Mouse (Mus musculus) cortical plate, adult 2 months (tissue): ENCODE measurements at regions not wholly inside any gene's neighbourhood (a gene's known extent, or its start where the extent isn't known, plus 50 kb on each side); places are given as distances from the start of the nearest gene placed in this dataset.

ENCODE experiments used
- H3K27ac ChIP-seq: fragments of 200-500 bp; 2 replicates; pipeline ENCODE4 v1.5.1; 2012; ENCODE audit warnings: low read length, control low read depth, inconsistent platforms; ENCODE audit not compliant: insufficient read depth
- H3K4me1 ChIP-seq: fragments of 200-500 bp; 2 replicates; pipeline ENCODE4 v1.6.1; 2011; ENCODE audit warnings: low read length; ENCODE audit not compliant: control insufficient read depth, insufficient read depth
- H3K4me3 ChIP-seq: fragments of 200-500 bp; 2 replicates; pipeline ENCODE4 v1.5.1; 2011; ENCODE audit warnings: mild to moderate bottlenecking, low read length, control low read depth; ENCODE audit not compliant: insufficient read depth
- CTCF ChIP-seq: fragments of 200-500 bp; IDR thresholded peaks from 2 replicates; pipeline ENCODE4 v1.5.1; 2011; ENCODE audit warnings: mild to moderate bottlenecking, control low read depth, low read length; ENCODE audit not compliant: insufficient read depth; ENCODE audit errors: extremely low read depth
- POLR2A ChIP-seq: fragments of 200-500 bp; IDR thresholded peaks from 2 replicates; pipeline ENCODE4 v1.6.1; 2011; ENCODE audit warnings: mild to moderate bottlenecking, low read length, control low read depth; ENCODE audit not compliant: insufficient read depth; ENCODE audit errors: extremely low read depth

DNA sequence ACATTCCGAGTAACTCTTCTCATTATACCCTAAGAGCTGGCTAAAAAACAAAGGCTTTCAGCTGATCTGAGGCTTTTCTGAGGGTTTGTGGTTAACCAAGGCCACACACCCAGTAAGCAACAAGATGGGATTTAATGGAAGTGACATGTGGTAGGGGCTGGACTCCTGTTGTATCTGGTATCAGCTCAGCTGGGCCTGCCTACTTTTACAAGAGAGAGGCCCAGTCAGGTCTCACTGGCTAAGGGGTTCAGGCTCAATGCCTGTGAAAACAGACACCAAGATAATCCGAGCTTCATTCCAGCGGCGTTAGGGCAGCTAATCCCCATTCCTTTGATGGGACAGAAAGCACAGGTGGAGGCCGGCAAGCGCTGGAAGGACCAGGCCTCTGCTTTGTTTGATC is 116.4 kb downstream of the Cd24a start:
- Histone ChIP-seq H3K27ac (no peak overlapping the region), H3K4me3 (no peak overlapping the region), H3K4me1 (no peaks in the 10 kb centered on the region)
- TF ChIP-seq CTCF: no peak
- TF ChIP-seq POLR2A: no peak

DNA sequence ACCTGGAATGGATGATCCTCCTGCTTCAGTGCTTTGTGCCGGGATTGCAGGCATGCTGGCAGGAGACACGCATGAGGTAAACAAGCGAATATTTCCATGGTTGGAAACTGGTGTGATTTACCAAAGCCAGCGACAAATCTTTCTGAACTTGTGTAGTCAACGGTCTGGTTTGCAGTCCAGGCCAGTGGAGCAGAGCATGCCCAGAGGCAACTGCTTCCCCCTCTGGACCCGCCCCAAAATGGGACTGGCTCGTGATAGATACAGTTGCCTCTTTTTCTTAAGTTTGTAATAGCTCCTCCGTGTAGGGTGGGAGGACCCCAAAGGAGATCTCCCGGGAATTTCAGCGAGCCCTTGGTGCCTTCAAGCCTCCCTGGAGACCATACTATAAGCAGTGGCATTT is 117.4 kb downstream of the Cd24a start:
- H3K4me1 ChIP-seq: no peaks in the 10 kb centered on the region
- H3K4me3 ChIP-seq: no peak overlapping the region
- no peak overlapping the region for H3K27ac ChIP-seq
- TF ChIP-seq POLR2A (no peak), CTCF (no peak)

DNA sequence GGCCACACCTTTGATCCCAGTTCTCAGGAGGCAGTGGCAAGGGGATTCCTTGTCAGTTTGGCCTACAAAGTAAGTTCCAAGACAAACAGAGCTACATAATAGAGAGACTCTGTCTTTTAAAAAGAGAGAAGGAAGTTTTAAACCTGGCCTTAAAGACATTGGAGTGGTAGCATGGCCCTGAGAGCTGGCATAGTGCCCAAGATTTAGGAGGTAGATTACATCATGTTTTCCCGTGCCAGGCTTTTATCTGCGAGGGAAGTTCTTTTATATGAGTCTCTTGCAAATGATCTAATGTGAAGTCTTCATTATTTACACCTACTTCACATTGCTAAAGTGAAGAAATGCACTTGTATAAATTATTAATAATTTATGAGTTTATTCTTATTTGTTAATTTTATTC is 119.8 kb downstream of the Cd24a start:
- no peak overlapping the region for H3K4me3 ChIP-seq
- H3K27ac ChIP-seq: no peak overlapping the region
- TF ChIP-seq POLR2A (no peak), CTCF (no peak)
- no peaks in the 10 kb centered on the region for H3K4me1 ChIP-seq

DNA sequence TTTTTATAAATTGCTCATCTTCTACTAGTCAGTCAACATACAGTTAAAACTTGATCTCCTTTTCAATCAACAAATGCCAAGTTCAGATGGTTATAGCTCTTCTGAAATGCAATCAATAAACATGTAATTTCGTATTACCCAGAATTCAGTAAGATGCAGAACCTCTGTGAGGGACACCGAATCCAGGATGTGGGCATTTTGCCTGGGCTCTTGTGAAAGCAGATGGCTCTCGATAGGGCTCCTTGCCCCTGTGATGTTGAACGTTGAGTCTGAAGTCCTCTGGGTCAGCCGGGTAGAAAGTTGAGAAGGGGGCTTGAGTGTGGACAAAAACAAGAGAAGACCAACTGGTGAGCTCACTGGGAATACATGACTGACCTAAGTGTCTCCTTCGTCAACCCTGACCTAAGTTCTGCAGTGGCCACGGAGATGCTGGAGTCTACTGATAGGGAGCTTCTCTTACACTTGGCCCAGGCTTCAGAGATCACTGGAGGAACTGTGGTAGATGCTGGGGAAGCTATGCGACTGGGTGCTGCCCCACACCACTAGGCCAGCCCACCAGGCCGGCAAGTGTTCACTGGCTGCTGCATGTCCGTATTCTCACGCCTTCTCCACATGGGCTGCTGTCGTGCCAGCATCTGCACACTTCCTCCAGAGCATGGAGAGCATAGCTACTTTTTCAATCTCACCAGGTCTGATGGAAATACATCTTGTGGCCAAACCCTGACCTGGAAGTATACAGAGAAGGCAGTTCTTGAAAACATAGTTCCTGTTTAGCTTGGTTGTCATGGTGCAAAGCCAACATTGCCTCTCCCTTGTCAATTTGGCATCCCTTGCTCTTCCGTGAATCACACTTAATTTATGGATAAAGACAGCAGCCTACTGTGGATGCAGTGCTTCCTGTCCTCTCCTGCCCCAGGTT is 122.5 kb downstream of the Cd24a start:
- Histone ChIP-seq H3K4me1 (no peaks in the 10 kb centered on the region), H3K4me3 (no peak overlapping the region), H3K27ac (no peak overlapping the region)
- no peak for TF ChIP-seq POLR2A
- no peak for TF ChIP-seq CTCF

DNA sequence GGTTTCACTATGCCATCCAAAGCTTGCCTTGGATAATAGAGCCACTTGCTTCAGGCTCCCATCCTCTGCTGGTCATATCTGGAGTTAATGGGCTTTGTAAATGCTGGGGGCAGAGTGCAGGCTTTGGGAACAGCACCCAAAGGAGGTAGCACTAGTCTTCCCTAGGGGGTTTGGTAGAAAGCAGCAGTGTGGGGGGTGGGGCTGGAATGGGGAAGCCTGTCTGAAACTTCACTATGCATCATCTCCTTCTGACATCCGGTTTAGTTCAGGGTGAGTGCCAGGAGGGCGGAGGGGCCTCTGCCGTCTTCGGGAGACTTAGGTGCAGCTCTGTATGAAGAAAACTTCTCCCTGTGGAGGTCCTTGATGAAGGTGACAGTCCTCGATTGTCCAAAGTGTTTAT is 124.8 kb downstream of the Cd24a start:
- no peak for TF ChIP-seq CTCF
- no peak for TF ChIP-seq POLR2A
- Histone ChIP-seq H3K4me1 (no peaks in the 10 kb centered on the region), H3K27ac (no peak overlapping the region), H3K4me3 (no peak overlapping the region)

DNA sequence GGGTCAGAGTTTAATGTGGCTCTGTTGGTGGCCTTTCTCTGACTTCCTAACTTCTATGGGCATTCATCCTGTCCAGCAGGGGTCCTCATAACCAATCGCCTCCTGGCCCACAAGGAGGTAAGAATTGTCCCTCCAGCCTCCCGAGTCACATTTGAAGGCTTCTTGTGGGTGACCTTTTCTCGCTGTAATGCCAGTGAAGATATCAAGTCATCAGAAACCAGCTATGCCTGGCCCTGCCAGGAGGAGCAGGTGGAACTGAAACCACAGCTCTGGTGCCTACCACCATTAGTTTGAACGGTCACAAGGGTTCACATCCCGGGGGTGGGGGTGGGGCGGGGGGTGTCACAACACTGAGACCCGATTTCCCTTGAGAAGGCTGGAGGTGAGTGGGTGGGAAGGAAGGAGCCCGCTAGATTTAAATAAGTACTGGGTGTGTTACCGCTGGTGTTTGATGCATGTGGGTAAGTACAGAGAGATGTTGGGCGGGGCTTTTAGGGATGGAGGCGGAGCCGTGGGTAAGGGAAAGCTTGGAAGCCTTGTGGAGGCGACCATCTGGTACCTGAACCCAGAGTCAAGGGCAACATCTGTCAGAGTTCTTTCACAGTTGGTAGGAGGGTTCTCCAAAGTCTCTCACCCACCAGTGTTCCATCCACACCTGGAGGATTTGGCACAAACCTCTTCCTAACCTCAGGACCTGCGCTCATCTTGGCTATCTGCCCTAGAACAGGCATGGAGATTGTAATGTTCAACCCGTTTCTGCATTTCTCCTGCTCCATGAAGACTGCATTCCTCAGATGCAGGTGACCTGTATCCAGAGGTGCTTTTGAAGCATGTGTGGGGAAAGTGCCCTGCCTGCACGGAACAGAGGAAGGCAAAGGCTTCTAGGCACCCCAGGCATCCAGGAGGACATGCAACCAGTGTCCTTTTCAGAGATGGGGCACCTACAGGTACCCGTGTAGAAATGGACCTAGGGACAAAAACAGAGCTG is 128.2 kb downstream of the Cd24a start:
- no peaks in the 10 kb centered on the region for H3K4me1 ChIP-seq
- no peak overlapping the region for H3K4me3 ChIP-seq
- no peak for TF ChIP-seq CTCF
- TF ChIP-seq POLR2A: no peak
- H3K27ac ChIP-seq: no peak overlapping the region

DNA sequence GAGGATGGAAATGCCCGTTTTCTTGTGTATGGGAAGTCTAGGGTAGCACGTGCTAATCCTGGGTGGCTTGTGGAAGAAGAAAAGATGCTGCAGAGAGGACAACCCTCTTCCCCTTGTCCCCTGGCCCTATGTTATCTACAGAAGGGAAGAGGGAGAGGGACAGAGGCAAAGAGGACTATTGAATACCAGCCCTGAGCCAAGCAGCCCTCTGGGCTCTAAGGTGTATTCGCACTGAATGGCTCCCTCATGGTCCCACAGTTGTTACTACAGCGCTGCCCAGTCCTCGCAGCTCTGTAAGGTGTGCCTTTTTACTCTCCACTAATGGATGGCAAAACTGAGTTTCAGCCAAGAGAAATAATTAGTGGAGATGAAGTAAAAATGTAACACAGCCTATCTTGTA is 128.9 kb downstream of the Cd24a start:
- no peaks in the 10 kb centered on the region for H3K4me1 ChIP-seq
- no peak for TF ChIP-seq POLR2A
- TF ChIP-seq CTCF: no peak
- H3K27ac ChIP-seq: no peak overlapping the region
- H3K4me3 ChIP-seq: no peak overlapping the region

DNA sequence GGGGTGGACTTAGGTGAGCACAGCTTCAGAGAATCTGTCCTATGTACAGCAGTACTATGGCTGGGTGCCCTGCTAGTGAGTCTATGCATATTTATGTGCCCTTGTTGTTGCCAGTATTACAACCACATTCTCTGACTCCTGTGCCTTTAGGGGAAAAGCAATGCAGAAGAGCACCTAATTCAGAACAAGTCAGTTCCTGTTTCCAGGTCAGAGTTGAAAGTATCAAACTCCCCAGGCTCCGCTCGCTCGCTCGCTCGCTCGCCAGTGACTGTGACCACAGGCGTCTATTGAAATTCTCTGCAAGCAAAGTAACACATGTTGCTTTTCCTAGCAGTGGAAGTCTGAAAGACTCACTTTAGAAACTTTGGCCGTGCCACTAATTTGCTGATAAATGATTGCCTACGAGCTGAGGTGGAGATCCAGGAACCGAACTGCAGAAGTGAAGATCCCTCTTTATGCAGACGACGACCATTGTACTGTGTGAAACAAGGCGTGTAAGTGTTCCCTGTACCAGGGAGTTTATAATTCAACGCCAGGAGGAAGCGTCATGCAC is 129.8 kb downstream of the Cd24a start:
- TF ChIP-seq POLR2A: no peak
- no peak for TF ChIP-seq CTCF
- H3K4me1 ChIP-seq: no peaks in the 10 kb centered on the region
- no peak overlapping the region for H3K27ac ChIP-seq
- no peak overlapping the region for H3K4me3 ChIP-seq

DNA sequence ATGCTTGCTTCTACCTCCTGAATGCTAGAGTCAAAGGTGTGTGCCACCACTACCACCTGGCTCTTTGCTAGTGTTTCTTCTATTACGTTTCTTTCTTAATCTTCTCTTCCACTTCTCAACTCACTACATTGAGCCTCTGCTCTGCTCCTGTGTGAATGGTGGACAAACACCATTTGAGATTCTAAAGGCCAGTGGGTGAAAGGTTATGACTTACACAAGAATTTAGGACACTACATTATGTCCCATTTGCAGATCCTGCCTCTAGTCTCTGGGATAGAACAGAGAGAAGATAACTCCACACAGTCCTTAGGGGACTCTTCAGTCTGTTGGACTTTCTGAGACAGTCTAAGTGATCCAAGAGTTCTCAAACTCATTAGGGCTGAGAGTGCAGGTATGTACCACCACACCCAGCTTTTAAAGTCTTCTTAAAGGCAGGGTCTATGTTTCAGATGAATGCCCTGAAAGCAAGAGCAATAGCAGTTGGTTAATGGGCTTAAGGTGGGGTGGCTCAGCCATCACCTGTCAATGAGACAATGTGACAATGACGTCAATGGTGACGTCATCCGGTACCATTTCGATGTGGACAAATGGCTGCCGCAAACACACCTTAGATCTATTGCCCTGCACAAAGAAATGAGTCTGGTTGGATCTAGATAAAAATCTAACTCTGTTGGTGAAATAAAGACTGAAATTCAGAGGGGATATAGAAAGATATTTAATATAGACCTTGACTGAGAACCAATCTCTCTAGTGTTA is 131.4 kb downstream of the Cd24a start:
- TF ChIP-seq CTCF (no peak), POLR2A (no peak)
- Histone ChIP-seq H3K4me1 (no peaks in the 10 kb centered on the region), H3K4me3 (no peak overlapping the region), H3K27ac (no peak overlapping the region)
